Mouse (Mus musculus): ENCODE results near the gene Rrnad1. TPM values are rescaled to one million over a fixed set of nuclear protein-coding genes. Genes with fewer than 3 reads are reported as not detected.

The Rrnad1 gene
- total and polyA plus RNA-seq, 3 experiments: 10.9 to 21.1 TPM; not detected in 1

GRCm38 (mm10) chr3:87884708-87885251, 45.7 kb downstream of the Rrnad1 start:
- no peaks in the 10 kb centered on the region for H3K9me3 ChIP-seq (replicated peaks; ENCODE audit: insufficient read depth, low read length)
- H3K79me2 ChIP-seq (ENCODE audit: control insufficient read depth, insufficient read depth, low read length, poor library complexity): peaks cover 37% of the 10 kb centered on the region
- H3K4me3 ChIP-seq (ENCODE audit: control insufficient read depth in 1 of 2, insufficient read depth in 1 of 2, low read depth in 2 of 2, low read length in 2 of 2): peak overlapping the region; percentile 47 to 93
- H3K4me1 ChIP-seq (ENCODE audit: control insufficient read depth in 1 of 2, insufficient read depth in 2 of 2, low read length in 2 of 2): peaks cover 3 to 19% of the 10 kb centered on the region in 2 experiments; a peak in 3 of 4 replicates
- H3K9ac ChIP-seq (ENCODE audit: control insufficient read depth, low read depth, low read length, poor library complexity, severe bottlenecking): peak overlapping the region; percentile 98
- no peaks in the 10 kb centered on the region for H3K27me3 ChIP-seq (ENCODE audit: control insufficient read depth in 1 of 2, insufficient read depth in 2 of 2, low read length in 2 of 2)
- DNase-seq (ENCODE audit: low read depth, low spot score): peak; percentile 75
- TF ChIP-seq TAL1 (IDR thresholded peaks at IDR 0.05; ENCODE audit: low read length) (no peak), MEF2A (IDR thresholded peaks at IDR 0.05; ENCODE audit: extremely low read depth, insufficient replicate concordance, low read depth, low read length, poor library complexity, severe bottlenecking) (no peak), ETS1 (IDR thresholded peaks at IDR 0.05; ENCODE audit: low read depth, low read length) (no peak), POLR2A (IDR thresholded peaks at IDR 0.05; ENCODE audit: control insufficient read depth in 1 of 2, insufficient read depth in 1 of 2, low read depth in 1 of 2, low read length in 2 of 2, poor library complexity in 1 of 2) (no peak; a peak in 1 of 4 replicates), POLR2AphosphoS5 (IDR thresholded peaks at IDR 0.05; ENCODE audit: borderline replicate concordance, low read depth, low read length) (no peak), ZNF384 (IDR thresholded peaks at IDR 0.05; ENCODE audit: low read depth, low read length) (no peak), MYC (IDR thresholded peaks at IDR 0.05; ENCODE audit: low read depth, low read length) (no peak), JUND (IDR thresholded peaks at IDR 0.05; ENCODE audit: low read depth, low read length) (no peak), RCOR1 (IDR thresholded peaks at IDR 0.05; ENCODE audit: low read depth, low read length) (no peak), HCFC1 (IDR thresholded peaks at IDR 0.05; ENCODE audit: low read depth, low read length) (no peak), ZKSCAN1 (IDR thresholded peaks at IDR 0.05; ENCODE audit: low read depth, low read length) (no peak), GABPA (IDR thresholded peaks at IDR 0.05; ENCODE audit: low read depth, low read length) (no peak)
- peaks cover 4 to 16% of the 10 kb centered on the region in 2 experiments; a peak in 3 of 4 replicates for H3K36me3 ChIP-seq (ENCODE audit: control insufficient read depth in 1 of 2, insufficient read depth in 2 of 2, low read length in 2 of 2)
- H3K27ac ChIP-seq (ENCODE audit: control insufficient read depth, low read depth, low read length): peak overlapping the region; percentile 82

- Histone ChIP-seq H3K36me3 (ENCODE audit: control insufficient read depth in 1 of 2, insufficient read depth in 2 of 2, low read length in 2 of 2) (peaks cover 4 to 16% of the 10 kb centered on the region in 2 experiments; a peak in 3 of 4 replicates), H3K79me2 (ENCODE audit: control insufficient read depth, insufficient read depth, low read length, poor library complexity) (peaks cover 38% of the 10 kb centered on the region), H3K4me1 (ENCODE audit: control insufficient read depth in 1 of 2, insufficient read depth in 2 of 2, low read length in 2 of 2) (peaks cover 3 to 19% of the 10 kb centered on the region in 2 experiments; a peak in 3 of 4 replicates), H3K9me3 (replicated peaks; ENCODE audit: insufficient read depth, low read length) (no peaks in the 10 kb centered on the region), H3K4me3 (ENCODE audit: control insufficient read depth in 1 of 2, insufficient read depth in 1 of 2, low read depth in 2 of 2, low read length in 2 of 2) (peak overlapping the region; percentile 47 to 93), H3K27me3 (ENCODE audit: control insufficient read depth in 1 of 2, insufficient read depth in 2 of 2, low read length in 2 of 2) (no peaks in the 10 kb centered on the region), H3K27ac (ENCODE audit: control insufficient read depth, low read depth, low read length) (peak overlapping the region; percentile 65; the same call in 1 of the 2 replicates), H3K9ac (ENCODE audit: control insufficient read depth, low read depth, low read length, poor library complexity, severe bottlenecking) (peak overlapping the region; percentile 98)
- TF ChIP-seq EP300 (IDR thresholded peaks at IDR 0.05; ENCODE audit: low read depth in 1 of 2, low read length in 2 of 2) (no peak), TBP (IDR thresholded peaks at IDR 0.05; ENCODE audit: low read depth, low read length) (no peak), ZMIZ1 (IDR thresholded peaks at IDR 0.05; ENCODE audit: low read depth, low read length) (no peak), CHD2 (IDR thresholded peaks at IDR 0.05; ENCODE audit: low read length) (no peak), RCOR1 (IDR thresholded peaks at IDR 0.05; ENCODE audit: low read depth, low read length) (no peak), RAD21 (IDR thresholded peaks at IDR 0.05; ENCODE audit: low read depth, low read length) (no peak), MXI1 (IDR thresholded peaks at IDR 0.05; ENCODE audit: low read depth, low read length) (peak; percentile 23; the same call in 1 of the 2 replicates), GATA1 (IDR thresholded peaks at IDR 0.05; ENCODE audit: low read depth, low read length) (0 out of 2 replicates have a peak, but pooled peaks have one; percentile 13), MAFK (IDR thresholded peaks at IDR 0.05; ENCODE audit: borderline replicate concordance, low read depth, low read length) (no peak), ETS1 (IDR thresholded peaks at IDR 0.05; ENCODE audit: low read depth, low read length) (no peak), BHLHE40 (IDR thresholded peaks at IDR 0.05; ENCODE audit: borderline replicate concordance, low read depth, low read length) (no peak), POLR2A (IDR thresholded peaks at IDR 0.05; ENCODE audit: control insufficient read depth in 1 of 2, insufficient read depth in 1 of 2, low read depth in 1 of 2, low read length in 2 of 2, poor library complexity in 1 of 2) (no peak), GABPA (IDR thresholded peaks at IDR 0.05; ENCODE audit: low read depth, low read length) (no peak), ELF1 (IDR thresholded peaks at IDR 0.05; ENCODE audit: low read depth, low read length) (no peak), USF2 (IDR thresholded peaks at IDR 0.05; ENCODE audit: borderline replicate concordance in 1 of 2, insufficient read depth in 1 of 2, low read depth in 1 of 2, low read length in 2 of 2) (no peak), SMC3 (IDR thresholded peaks at IDR 0.05; ENCODE audit: low read depth, low read length) (no peak), SIN3A (IDR thresholded peaks at IDR 0.05; ENCODE audit: low read length) (peak; percentile 56; the same call in 1 of the 2 replicates), MYB (IDR thresholded peaks at IDR 0.05; ENCODE audit: low read depth, low read length) (no peak), MEF2A (IDR thresholded peaks at IDR 0.05; ENCODE audit: extremely low read depth, insufficient replicate concordance, low read depth, low read length, poor library complexity, severe bottlenecking) (no peak), UBTF (IDR thresholded peaks at IDR 0.05; ENCODE audit: borderline replicate concordance, insufficient read depth, low read depth, low read length) (no peak), POLR2AphosphoS5 (IDR thresholded peaks at IDR 0.05; ENCODE audit: borderline replicate concordance, low read depth, low read length) (no peak), CHD1 (IDR thresholded peaks at IDR 0.05; ENCODE audit: low read depth, low read length) (no peak), ZC3H11A (IDR thresholded peaks at IDR 0.05; ENCODE audit: low read depth, low read length) (no peak)
- DNase-seq (ENCODE audit: low read depth, low spot score): no peak
Measured at GRCm38 (mm10) chr3:87884291-87884690, 46.2 kb downstream of the Rrnad1 start.
